Mouse (Mus musculus): ENCODE measurements around the gene Baiap2l1.

Baiap2l1 gene

DNA sequence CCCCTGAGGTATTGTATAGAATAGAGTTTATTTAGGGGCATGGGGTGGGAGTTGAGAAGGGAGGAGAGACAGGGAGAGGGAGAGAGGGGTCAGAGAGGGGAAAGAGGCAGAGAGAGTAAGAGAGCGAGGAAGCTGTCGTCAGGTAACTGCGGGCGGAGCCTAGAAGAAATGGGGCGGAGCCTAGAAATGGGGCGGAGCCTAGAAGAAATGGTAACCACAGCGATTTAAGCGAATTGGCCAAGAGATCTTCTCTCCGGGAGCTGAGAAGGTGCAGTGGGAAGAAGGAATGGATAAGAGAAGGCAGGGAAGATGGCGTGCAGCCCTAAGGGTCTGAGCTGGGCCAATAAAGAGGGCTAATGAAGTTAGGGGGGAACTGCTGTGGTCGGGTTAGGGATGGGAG lies 131.7 kb downstream of the Baiap2l1 start:
- no peak for DNase-seq (ENCODE audit: low spot score in 2 of 2)

- DNase-seq (ENCODE audit: low spot score in 2 of 2): no peak
Observed at GRCm38 (mm10) chr5:144223899-144224816, 133.8 kb downstream of the Baiap2l1 start.

DNA sequence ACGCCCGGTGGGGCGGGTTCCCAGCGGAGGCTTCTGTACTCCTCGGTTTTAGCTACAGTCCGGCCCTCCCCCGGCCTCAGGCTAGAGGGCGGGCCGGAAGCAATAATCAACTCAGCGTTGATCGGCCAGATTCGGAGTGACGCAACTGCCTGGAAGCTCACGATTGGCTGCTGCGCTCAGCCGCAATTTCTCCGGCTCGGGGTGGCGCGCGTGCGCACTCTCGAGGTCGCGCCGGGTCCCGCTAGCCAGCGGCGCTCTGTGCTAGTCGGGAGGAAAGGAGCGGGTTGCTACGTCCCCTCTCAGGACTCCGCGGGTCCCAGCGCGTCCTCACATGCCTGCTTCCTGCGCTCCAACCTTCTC lies 134.4 kb downstream of the Baiap2l1 start, which contains the start of gene Tecpr1:
Tecpr1 (minus strand) TSS at position 113 of the 360 bp plus-strand sequence.
- DNase-seq (ENCODE audit: low spot score in 2 of 2): peak; percentile 77 to 91

- DNase-seq (ENCODE audit: low spot score in 2 of 2): peak in 1 of 2 experiments; percentile 35
Observed at GRCm38 (mm10) chr5:144222811-144223502, 135.0 kb downstream of the Baiap2l1 start.

DNA sequence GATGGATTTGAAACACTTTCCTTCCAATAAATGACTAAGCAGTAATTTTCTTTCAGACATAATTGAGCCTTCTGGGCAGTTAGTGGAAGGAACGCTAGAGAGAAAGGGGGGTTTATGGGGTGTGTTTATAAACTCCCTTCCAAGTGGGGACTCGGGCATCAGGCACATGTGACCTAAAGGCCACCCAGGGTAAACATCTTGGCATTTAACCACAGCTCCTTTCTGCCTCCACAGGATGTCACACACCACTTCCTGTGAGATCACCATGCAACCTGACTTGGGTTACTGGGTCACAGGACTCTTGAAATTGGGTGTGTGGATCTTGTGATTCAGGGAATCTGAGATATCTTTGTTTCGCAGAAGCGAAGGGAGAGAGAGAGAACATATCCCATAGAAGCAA lies 136.6 kb downstream of the Baiap2l1 start:
- DNase-seq (ENCODE audit: low spot score in 2 of 2): no peak

DNA sequence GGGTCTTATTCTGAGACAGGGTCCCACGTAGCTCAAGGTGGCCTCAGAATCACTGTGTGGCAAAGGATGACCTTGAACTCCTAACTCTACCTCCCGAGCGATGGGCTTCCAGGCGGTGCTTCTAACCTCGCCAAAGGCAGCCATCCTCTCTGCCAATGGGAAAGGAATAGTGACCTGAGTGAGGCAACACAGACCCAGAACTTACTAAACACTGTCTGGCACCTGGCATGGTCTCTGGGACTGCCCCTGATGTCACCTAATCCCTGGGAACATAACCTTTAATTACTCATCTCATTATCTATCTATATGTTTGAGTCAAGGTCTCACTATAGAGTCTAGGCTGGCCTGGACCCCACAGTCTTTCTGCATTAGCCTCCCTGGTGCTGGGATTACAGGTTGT lies 138.0 kb downstream of the Baiap2l1 start:
- DNase-seq (ENCODE audit: low spot score in 2 of 2): no peak

DNA sequence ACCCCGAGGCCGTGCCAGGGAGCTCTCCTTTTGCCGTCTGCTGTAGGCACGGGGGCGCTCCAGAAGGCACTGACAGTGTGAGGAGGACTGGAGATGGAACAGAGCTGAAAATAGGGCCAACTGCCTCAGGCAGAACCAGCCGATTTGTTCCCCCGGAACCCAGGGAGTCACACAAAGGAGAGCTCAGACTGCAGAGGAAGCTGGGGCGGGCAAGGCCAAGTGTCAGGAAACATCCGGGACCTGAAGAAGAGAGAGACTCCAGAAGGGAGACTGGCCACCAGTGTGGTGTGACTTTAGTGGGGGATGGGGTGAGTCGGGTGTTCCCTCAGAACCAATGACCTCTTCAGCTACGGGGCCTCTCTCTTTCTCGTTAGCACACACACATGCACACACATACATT lies 138.6 kb downstream of the Baiap2l1 start:
- no peak for DNase-seq (ENCODE audit: low spot score in 2 of 2)

DNA sequence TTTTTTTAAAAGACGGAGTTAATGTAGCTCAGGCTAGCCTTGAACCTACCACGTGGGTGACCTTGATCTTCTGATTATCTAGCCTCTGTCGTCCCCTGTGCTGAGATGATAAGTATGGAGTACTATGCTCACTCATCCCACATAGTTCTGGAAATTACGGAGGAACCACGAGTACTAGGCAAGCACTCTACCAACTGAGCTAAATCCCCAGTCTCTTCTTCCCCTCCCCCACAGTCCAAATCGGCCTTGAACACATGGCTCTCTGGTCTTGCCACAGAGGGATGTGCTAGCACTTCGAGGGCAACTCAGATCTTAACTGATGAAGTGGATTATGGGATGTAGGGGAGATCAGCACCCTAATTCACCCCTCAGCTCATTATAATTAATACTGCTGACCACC lies 139.9 kb downstream of the Baiap2l1 start:
- no peak for DNase-seq (ENCODE audit: low spot score in 2 of 2)

DNA sequence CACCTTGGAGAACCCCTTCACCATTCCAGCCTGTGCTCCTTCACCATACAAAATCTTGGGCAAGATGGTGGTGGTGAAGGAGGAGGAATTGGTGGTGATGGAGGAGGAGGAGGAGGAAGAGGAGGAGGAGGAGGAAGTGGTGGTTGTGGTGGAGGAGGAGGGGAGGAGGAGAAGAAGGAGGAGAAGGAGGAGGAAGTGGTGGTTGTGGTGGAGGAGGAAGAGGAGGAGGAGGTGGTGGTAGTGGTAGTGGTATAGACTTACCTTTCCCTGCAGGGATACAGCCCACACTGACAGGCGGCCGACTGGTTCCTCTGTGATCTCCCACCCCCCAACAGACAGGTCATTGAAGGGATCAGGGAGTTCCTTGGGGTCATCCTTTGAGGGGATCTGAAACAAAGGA lies 141.9 kb downstream of the Baiap2l1 start:
- no peak for DNase-seq (ENCODE audit: low spot score in 2 of 2)
